Mouse (Mus musculus) stomach, embryonic 14.5 days (tissue): ENCODE measurements around the gene Ankra2. TPM values are rescaled to one million over a fixed set of nuclear protein-coding genes. Genes with fewer than 3 reads are reported as not detected.
A peak's percentile ranks its signal among the peaks of the same experiment; 100 is the strongest.

ENCODE experiments used
- ATAC-seq: fragments of 200-750 bp; cut with Nextera tagmentation; 2 replicates; pipeline ENCODE4 v1.8.0; 2017; ENCODE audit warnings: low read depth, moderate TSS enrichment; ENCODE audit not compliant: insufficient number of reproducible peaks, insufficient read depth, low FRiP score
- H3K27ac ChIP-seq: fragments of 300-500 bp; sonication (generic); 2 replicates; pipeline ENCODE4 v1.5.1; 2014; ENCODE audit warnings: mild to moderate bottlenecking, low read length, moderate library complexity, mixed read lengths
- H3K27me3 ChIP-seq: fragments of 300-500 bp; sonication (generic); 2 replicates; pipeline ENCODE4 v1.6.1; 2014; ENCODE audit warnings: low read length, control low read depth, mixed read lengths; ENCODE audit not compliant: control insufficient read depth, insufficient read depth
- H3K36me3 ChIP-seq: fragments of 300-500 bp; sonication (generic); 2 replicates; pipeline ENCODE4 v1.6.1; 2014; ENCODE audit warnings: mild to moderate bottlenecking, control low read depth, low read length, moderate library complexity, mixed read lengths; ENCODE audit not compliant: control insufficient read depth, insufficient read depth
- H3K4me1 ChIP-seq: fragments of 300-500 bp; sonication (generic); 2 replicates; pipeline ENCODE4 v1.6.1; 2014; ENCODE audit warnings: low read length, control low read depth, mixed read lengths; ENCODE audit not compliant: control insufficient read depth, insufficient read depth
- H3K4me2 ChIP-seq: fragments of 300-500 bp; sonication (generic); replicated peaks from 2 replicates; pipeline ENCODE4 v1.6.1; 2014; ENCODE audit warnings: low read depth, low read length, control low read depth
- H3K4me3 ChIP-seq: fragments of 300-500 bp; sonication (generic); 2 replicates; pipeline ENCODE4 v1.5.1; 2014; ENCODE audit warnings: low read depth, low read length, control low read depth
- H3K9ac ChIP-seq: fragments of 300-500 bp; sonication (generic); replicated peaks from 2 replicates; pipeline ENCODE4 v1.6.1; 2014; ENCODE audit warnings: low read depth, mild to moderate bottlenecking, control low read depth, low read length, moderate library complexity, mixed read lengths
- H3K9me3 ChIP-seq: fragments of 300-500 bp; sonication (generic); 2 replicates; pipeline ENCODE4 v1.6.1; 2016; ENCODE audit warnings: low read depth, low read length, control low read depth; ENCODE audit not compliant: control insufficient read depth
- WGBS: fragments of 180-500 bp; shearing (Covaris S2); extraction: QIAGEN DNeasy Blood & Tissue Kit; methylation state at CpG from one replicate; pipeline ENCODE4 v1.1.7; 2014; 5-methylcytosine and 5-hydroxymethylcytosine counted together
- polyA plus RNA-seq: library from polyadenylated mRNA; unstranded; fragments of >200 nt; fragmentation: Nextera tagmentation; extraction: Ambion mirVana; gene quantifications from 2 replicates; pipeline ENCODE4 v1.2.1, GENCODE M21; 2014

Ankra2 gene
- polyA plus RNA-seq, 1 experiment from 2014 or later, result 33.9 TPM

DNA sequence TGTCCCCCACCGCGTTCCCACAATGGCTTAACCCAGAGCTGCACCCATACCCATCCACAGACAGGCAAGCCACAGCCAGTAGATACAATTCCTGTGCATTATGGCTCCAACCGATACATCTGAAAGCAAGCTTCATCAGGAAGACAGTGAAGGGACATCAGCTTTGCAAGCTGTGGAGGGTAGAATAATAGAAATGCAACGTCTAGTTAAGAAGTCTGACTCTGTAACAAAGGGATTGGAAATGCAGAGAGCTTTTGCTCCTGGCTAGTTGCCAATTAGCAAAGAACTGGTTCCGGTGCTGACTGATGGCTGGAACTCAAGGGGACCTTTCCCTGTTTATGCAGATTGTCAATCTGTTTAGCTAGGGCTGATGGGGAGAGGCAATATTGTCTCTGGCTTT is 43.5 kb downstream of the Ankra2 start:
- Histone ChIP-seq H3K27ac (no peak overlapping the region), H3K36me3 (peaks cover 31% of the 10 kb centered on the region), H3K27me3 (no peaks in the 10 kb centered on the region), H3K4me3 (no peak overlapping the region), H3K9ac (no peak overlapping the region), H3K4me1 (peaks cover 8% of the 10 kb centered on the region; the same call in 1 of the 2 replicates), H3K9me3 (no peaks in the 10 kb centered on the region), H3K4me2 (no peak overlapping the region)
- ATAC-seq, result no peak
- 36% methylated on average over 5 of the region's 5 CpGs for WGBS

DNA sequence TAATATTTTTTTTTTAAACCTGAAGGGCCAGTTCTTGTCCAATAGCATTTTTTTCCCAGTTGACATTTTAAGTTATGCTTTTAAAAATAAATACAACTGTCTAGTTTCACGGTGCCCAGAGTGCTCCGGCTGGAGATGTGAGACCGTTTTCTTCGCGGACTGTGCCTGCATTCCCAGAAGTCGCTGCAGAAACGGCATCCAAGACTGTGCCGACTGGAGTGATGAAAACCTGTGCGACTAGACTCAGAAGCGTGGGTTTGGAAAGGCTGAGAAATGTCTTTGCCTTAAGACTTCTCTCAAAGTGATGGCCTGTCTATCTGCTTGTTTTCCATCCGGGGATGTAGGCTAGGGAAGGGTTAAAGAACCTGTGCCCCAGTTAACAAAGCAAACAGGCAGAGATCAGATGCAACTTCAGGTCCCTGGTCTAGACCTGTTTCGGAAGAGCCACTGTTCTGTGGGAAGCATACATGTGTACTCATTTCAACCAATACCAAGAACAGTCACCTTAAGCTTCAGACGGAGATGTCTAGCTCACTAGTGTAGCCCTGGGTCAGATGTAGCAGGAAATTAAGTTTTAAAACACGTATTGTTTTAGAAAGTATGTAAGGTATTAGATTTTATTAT is 44.1 kb downstream of the Ankra2 start:
- Histone ChIP-seq H3K9me3 (no peaks in the 10 kb centered on the region), H3K36me3 (peaks cover 37% of the 10 kb centered on the region), H3K9ac (no peak overlapping the region), H3K4me2 (no peak overlapping the region), H3K27ac (no peak overlapping the region), H3K27me3 (no peaks in the 10 kb centered on the region), H3K4me3 (no peak overlapping the region), H3K4me1 (peaks cover 8% of the 10 kb centered on the region; the same call in 1 of the 2 replicates)
- peak; percentile 14; the same call in 1 of the 2 replicates for ATAC-seq
- WGBS, result 29% methylated on average over 14 of the region's 14 CpGs

DNA sequence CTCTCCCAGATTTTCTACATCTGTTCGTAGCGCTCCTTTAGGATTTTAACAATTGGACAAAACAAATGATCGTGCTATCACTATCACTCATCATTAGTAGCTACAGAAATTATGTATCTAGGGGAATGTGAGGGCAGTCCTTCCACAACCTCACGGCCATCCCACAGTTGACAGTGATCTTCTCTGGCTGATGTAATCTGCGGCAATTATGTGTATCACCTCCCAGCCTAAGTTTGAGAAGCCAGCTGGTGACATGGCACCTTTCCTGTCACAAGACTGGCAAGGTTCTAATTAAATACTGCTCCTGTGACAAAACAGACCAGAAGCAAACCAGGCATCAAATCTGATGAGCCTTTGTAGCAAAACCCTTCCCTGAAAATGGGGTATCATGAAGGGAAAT is 45.1 kb downstream of the Ankra2 start:
- Histone ChIP-seq H3K27ac (no peak overlapping the region), H3K4me2 (no peak overlapping the region), H3K36me3 (peaks cover 44% of the 10 kb centered on the region), H3K27me3 (no peaks in the 10 kb centered on the region), H3K4me3 (no peak overlapping the region), H3K9ac (no peak overlapping the region), H3K9me3 (no peaks in the 10 kb centered on the region), H3K4me1 (peaks cover 8% of the 10 kb centered on the region; the same call in 1 of the 2 replicates)
- 69% methylated on average over 5 of the region's 5 CpGs for WGBS
- ATAC-seq, result no peak

DNA sequence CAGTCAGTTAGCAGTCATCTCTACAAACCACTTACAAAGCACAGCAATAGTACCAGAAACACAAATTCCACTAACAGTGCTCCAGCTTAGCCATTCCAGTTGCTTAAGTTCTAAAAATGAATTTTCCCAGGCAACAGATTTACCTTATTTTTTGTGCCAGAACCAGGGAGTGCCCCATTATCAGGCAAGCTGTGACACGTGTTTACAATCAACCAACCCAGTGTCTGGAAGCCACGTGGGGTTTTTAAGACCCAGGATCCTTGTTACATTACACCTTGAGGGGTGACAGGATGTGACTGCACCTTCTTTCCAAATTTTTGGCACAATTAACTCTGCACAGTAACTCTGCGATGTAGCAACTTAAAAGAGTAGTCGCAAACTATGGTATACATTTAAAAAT is 45.9 kb downstream of the Ankra2 start:
- Histone ChIP-seq H3K27ac (no peak overlapping the region), H3K36me3 (peaks cover 44% of the 10 kb centered on the region), H3K4me1 (peaks cover 8% of the 10 kb centered on the region; the same call in 1 of the 2 replicates), H3K4me2 (no peak overlapping the region), H3K9ac (no peak overlapping the region), H3K9me3 (no peaks in the 10 kb centered on the region), H3K27me3 (no peaks in the 10 kb centered on the region), H3K4me3 (no peak overlapping the region)
- 79% methylated on average over 4 of the region's 4 CpGs for WGBS
- ATAC-seq, result no peak

DNA sequence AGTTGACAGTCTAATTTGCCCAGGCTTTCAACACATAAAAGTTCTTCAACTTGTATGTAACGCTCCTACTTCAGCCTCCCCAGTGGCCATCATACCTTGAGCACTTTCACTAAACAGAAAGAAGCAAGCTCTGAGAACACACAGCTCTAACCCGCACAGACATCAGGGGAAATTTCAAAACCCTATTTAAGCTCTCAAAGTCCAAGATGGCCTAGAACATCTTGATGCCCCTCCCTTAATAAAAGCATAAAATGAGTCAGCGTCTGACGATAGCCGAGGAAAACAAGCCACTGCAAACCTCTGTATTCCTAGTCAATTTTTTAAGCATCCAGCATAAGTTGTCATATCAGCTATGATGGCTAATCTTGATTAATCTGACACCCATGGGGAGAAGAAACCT is 48.7 kb downstream of the Ankra2 start:
- WGBS, result 94% methylated on average over 5 of the region's 5 CpGs
- ATAC-seq, result no peak
- H3K36me3 ChIP-seq, result peaks cover 44% of the 10 kb centered on the region
- no peaks in the 10 kb centered on the region for H3K9me3 ChIP-seq
- no peak overlapping the region for H3K27ac ChIP-seq
- no peak overlapping the region for H3K4me3 ChIP-seq
- no peak overlapping the region for H3K4me2 ChIP-seq
- H3K4me1 ChIP-seq, result peaks cover 16% of the 10 kb centered on the region; the same call in 1 of the 2 replicates
- H3K27me3 ChIP-seq, result no peaks in the 10 kb centered on the region
- no peak overlapping the region for H3K9ac ChIP-seq

DNA sequence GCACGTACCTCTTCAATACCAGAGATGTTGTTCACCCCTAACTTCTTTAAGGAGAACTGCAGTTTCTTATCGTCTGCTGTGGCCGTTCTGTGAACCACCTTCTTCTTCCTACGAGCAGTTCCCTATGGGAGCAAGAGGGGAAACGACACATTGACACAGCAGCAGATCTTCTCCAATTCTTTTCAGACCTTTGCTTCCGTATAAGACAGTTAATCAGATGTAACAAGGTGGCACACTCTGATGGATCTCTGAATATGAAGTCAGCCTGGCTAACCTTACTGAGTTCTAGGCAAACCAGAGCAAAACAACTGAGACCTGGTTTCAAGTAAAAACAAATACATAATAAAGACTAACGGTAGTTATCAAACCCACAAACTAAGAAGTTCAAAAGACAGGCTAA is 50.8 kb downstream of the Ankra2 start:
- ATAC-seq, result no peak
- Histone ChIP-seq H3K4me3 (no peak overlapping the region), H3K9me3 (no peaks in the 10 kb centered on the region), H3K4me2 (no peak overlapping the region), H3K4me1 (peaks cover 12% of the 10 kb centered on the region; the same call in 1 of the 2 replicates), H3K27me3 (no peaks in the 10 kb centered on the region), H3K9ac (no peak overlapping the region), H3K27ac (no peak overlapping the region), H3K36me3 (peaks cover 37% of the 10 kb centered on the region)
- 73% methylated on average over 7 of the region's 7 CpGs for WGBS

DNA sequence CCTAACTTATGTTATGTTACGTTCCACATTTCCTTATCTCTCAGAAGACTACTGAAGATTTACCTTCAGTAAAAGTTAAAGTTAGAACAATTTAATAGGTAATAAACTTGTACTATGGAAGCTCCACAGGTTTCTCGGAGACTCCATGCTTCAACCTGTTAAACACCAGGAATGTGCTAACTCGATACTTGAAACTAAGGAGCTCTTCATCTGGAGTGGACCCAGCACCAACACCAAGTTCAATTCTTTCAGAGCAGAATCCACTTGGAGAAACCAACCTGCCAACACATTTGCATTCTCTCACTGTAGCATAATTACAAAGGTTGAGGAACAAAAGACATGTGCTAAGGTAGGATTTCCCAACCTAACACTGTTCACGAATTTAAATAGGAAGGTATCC is 52.2 kb downstream of the Ankra2 start:
- WGBS, result 64% methylated on average over 4 of the region's 4 CpGs
- H3K27me3 ChIP-seq, result no peaks in the 10 kb centered on the region
- no peak overlapping the region for H3K9ac ChIP-seq
- no peaks in the 10 kb centered on the region for H3K9me3 ChIP-seq
- H3K4me2 ChIP-seq, result peak overlapping the region; percentile 66
- peaks cover 12% of the 10 kb centered on the region; the same call in 1 of the 2 replicates for H3K4me1 ChIP-seq
- no peak for ATAC-seq
- no peak overlapping the region for H3K27ac ChIP-seq
- H3K4me3 ChIP-seq, result peak overlapping the region; percentile 99
- H3K36me3 ChIP-seq, result peaks cover 25% of the 10 kb centered on the region

DNA sequence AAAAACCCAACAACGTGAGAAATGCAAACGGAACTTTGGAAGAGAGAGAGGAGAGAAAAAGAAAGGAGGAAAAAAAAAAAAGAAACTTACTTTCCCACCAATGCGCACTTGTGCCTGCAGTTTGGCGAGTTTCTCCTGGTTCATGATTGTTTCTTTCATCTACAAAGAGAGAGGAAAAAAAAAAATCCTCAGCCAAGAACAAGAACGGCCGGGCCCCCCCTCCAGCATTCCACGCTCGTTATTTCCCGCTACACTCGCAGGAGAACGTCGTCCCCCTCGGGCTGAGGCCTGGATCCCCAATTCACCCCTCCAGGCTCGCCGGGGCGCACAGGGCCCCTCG is 53.2 kb downstream of the Ankra2 start:
- Histone ChIP-seq H3K27ac (peak overlapping the region; percentile 90), H3K4me1 (peaks cover 12% of the 10 kb centered on the region; the same call in 1 of the 2 replicates), H3K36me3 (peaks cover 15% of the 10 kb centered on the region), H3K4me2 (peak overlapping the region; percentile 66), H3K9me3 (no peaks in the 10 kb centered on the region), H3K9ac (peak overlapping the region; percentile 99), H3K27me3 (no peaks in the 10 kb centered on the region), H3K4me3 (peak overlapping the region; percentile 99)
- 0% methylated on average over 17 of the region's 17 CpGs for WGBS
- ATAC-seq, result no peak
